Mouse (Mus musculus) embryonic fibroblast, embryonic 13.5 days (primary cell): ENCODE data around the gene Gm45234.

Experiments
- CTCF ChIP-seq: IDR thresholded peaks from 2 replicates; pipeline ENCODE4 v1.5.1; 2011; ENCODE audit warnings: mild to moderate bottlenecking, control low read depth, low read length, moderate library complexity, borderline replicate concordance; ENCODE audit not compliant: insufficient read depth
- POLR2A ChIP-seq: IDR thresholded peaks from 2 replicates; pipeline ENCODE4 v1.6.1; 2011; ENCODE audit warnings: low read depth, mild to moderate bottlenecking, control low read depth, low read length, moderate library complexity

- TF ChIP-seq CTCF (no peak), POLR2A (no peak)
These were observed 2.0 kb downstream of the Gm45234 start for GRCm38 (mm10) chr6:124753861-124754260.
